In the genomic region with DNA sequence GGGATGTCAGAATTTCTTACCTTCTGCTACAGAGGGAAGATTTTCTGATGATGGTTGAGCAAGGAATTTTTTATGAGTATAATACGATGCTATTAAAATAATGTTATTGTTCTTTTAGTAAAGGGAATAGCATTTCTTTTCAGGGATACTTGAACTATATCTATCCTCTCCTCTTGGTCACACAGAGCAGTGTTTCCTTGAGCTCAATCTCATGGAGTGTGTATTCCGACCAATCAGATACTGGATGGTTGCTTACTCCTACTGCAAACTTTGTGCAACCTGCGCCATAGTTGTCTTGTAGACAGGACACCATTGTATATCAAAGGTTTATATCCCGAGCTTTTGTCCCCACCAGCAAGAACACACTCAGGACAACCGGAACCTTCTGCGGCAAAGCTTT, we compare ENCODE assay signal across 36 mouse cellular contexts. TPM values are rescaled to one million over a fixed set of nuclear protein-coding genes. Genes with fewer than 3 reads are reported as not detected.
DNase-seq lines count a peak whose midpoint lies in the region; ATAC-seq lines count a peak whose summit lies in the region.
"Had no signal": no experiment of that assay in that cellular context is flagged by ENCODE, and none has a peak within 500 bp of the region (broad histone marks: within the 10 kb centered on the region; RNA-seq: fewer than 3 reads in every experiment).

No protein-coding gene starts in this region.

- H3K36me3 ChIP-seq in heart, embryonic 12.5 days, result no peaks in the 10 kb centered on the region
- no peaks in the 10 kb centered on the region for H3K36me3 ChIP-seq in liver, embryonic 11.5 days (ENCODE audit: control insufficient read depth, insufficient read depth, low read length)
- no peaks in the 10 kb centered on the region for H3K36me3 ChIP-seq in liver, embryonic 12.5 days
- no peaks in the 10 kb centered on the region for H3K36me3 ChIP-seq in splenic B cell, adult 2 months (ENCODE audit: control insufficient read depth, insufficient read depth, low read length, poor library complexity, severe bottlenecking)
- H3K36me3 ChIP-seq: forebrain, embryonic 10.5 days; G1E; heart, embryonic 10.5 days; heart, embryonic 15.5 days; hindbrain, embryonic 12.5 days; intestine, embryonic 15.5 days had no signal

- no peak overlapping the region for H3K4me3 ChIP-seq in heart, embryonic 12.5 days
- H3K4me3 ChIP-seq in liver, embryonic 11.5 days (ENCODE audit: low read depth, low read length), result no peak overlapping the region
- no peak overlapping the region for H3K4me3 ChIP-seq in liver, embryonic 12.5 days
- H3K4me3 ChIP-seq: forebrain, embryonic 10.5 days; forebrain, embryonic 13.5 days; gastrocnemius, adult 2 months; heart, embryonic 10.5 days; heart, embryonic 15.5 days; hindbrain, embryonic 12.5 days; intestine, embryonic 15.5 days had no signal

- no peak overlapping the region for H3K27ac ChIP-seq in heart, embryonic 12.5 days (ENCODE audit: poor library complexity, severe bottlenecking)
- H3K27ac ChIP-seq in liver, embryonic 11.5 days (ENCODE audit: low read depth, low read length), result no peak overlapping the region
- H3K27ac ChIP-seq in liver, embryonic 12.5 days, result no peak overlapping the region
- H3K27ac ChIP-seq: forebrain, embryonic 10.5 days; forebrain, embryonic 13.5 days; gastrocnemius, adult 2 months; heart, embryonic 10.5 days; heart, embryonic 15.5 days; hindbrain, embryonic 12.5 days; intestine, embryonic 15.5 days had no signal

- no peaks in the 10 kb centered on the region for H3K27me3 ChIP-seq in heart, embryonic 12.5 days (replicated peaks)
- H3K27me3 ChIP-seq in liver, embryonic 11.5 days (replicated peaks; ENCODE audit: control insufficient read depth, insufficient read depth, low read length), result no peaks in the 10 kb centered on the region
- no peaks in the 10 kb centered on the region for H3K27me3 ChIP-seq in liver, embryonic 12.5 days (replicated peaks)
- H3K27me3 ChIP-seq in splenic B cell, adult 2 months (ENCODE audit: control insufficient read depth, insufficient read depth, low read length, poor library complexity, severe bottlenecking), result no peaks in the 10 kb centered on the region
- H3K27me3 ChIP-seq: CH12.LX; forebrain, embryonic 13.5 days; heart, embryonic 15.5 days; hindbrain, embryonic 12.5 days; intestine, embryonic 15.5 days; Patski had no signal

- intact Hi-C loops in heart, postnatal 10 days (cut with DNase I), result no loop called here

- H3K9me3 ChIP-seq in heart, embryonic 12.5 days (replicated peaks), result peaks cover 8% of the 10 kb centered on the region; the same call in 1 of the 2 replicates
- H3K9me3 ChIP-seq in liver, embryonic 11.5 days (ENCODE audit: control insufficient read depth, low read length), result no peaks in the 10 kb centered on the region
- H3K9me3 ChIP-seq in liver, embryonic 12.5 days (replicated peaks), result peaks cover 4% of the 10 kb centered on the region; the same call in 1 of the 2 replicates
- H3K9me3 ChIP-seq: G1E; heart, embryonic 15.5 days; intestine, embryonic 15.5 days had no signal

- DNase-seq in heart, postnatal 10 days, result no peak
- DNase-seq in liver, embryonic 11.5 days (ENCODE audit: low spot score), result no peak
- peak; percentile 0 for DNase-seq in splenic B cell, adult 2 months (ENCODE audit: low read depth, low spot score)
- DNase-seq: adrenal gland, adult 2 months; adrenal gland, postnatal 14 days; cerebellum, adult 11 months; cerebellum, adult 2 months; cerebellum, adult 9-11 months; cerebellum, postnatal 25 days; gastrocnemius, adult 2 months; gastrocnemius, postnatal 25 days; heart, adult 18-20 months; heart, postnatal 14 days; heart, postnatal 4 days; kidney, adult 11 months had no signal

- H3K4me1 ChIP-seq in heart, embryonic 12.5 days (replicated peaks), result no peaks in the 10 kb centered on the region
- H3K4me1 ChIP-seq in liver, embryonic 11.5 days (replicated peaks; ENCODE audit: control insufficient read depth, insufficient read depth, low read length), result no peaks in the 10 kb centered on the region
- no peaks in the 10 kb centered on the region for H3K4me1 ChIP-seq in liver, embryonic 12.5 days
- H3K4me1 ChIP-seq: forebrain, embryonic 10.5 days; forebrain, embryonic 13.5 days; heart, embryonic 10.5 days; heart, embryonic 15.5 days; hindbrain, embryonic 12.5 days; intestine, embryonic 15.5 days had no signal

- 64% methylated on average over 6 of the region's 6 CpGs for WGBS in heart, embryonic 12.5 days
- 75% methylated on average over 6 of the region's 6 CpGs for WGBS in liver, embryonic 11.5 days
- 56% methylated on average over 6 of the region's 6 CpGs for WGBS in liver, embryonic 12.5 days (ENCODE audit: insufficient replicate concordance)

- ATAC-seq in heart, embryonic 12.5 days (ENCODE audit: insufficient number of reproducible peaks, low FRiP score), result 0 out of 2 replicates have a peak, but pooled peaks have one; percentile 48
- ATAC-seq in liver, embryonic 11.5 days (replicated peaks; ENCODE audit: low FRiP score), result peak; percentile 36
- no peak for ATAC-seq in liver, embryonic 12.5 days
- 0 out of 2 replicates have a peak, but pooled peaks have one; percentile 35 for ATAC-seq in monocyte, adult 5-6 weeks (replicated peaks; ENCODE audit: insufficient number of reproducible peaks, low FRiP score, low TSS enrichment, poor library complexity, severe bottlenecking)
- no peak for ATAC-seq in frontal cortex, adult (ENCODE audit: low TSS enrichment)
- ATAC-seq: forebrain, embryonic 13.5 days; forebrain, embryonic 16.5 days; hindbrain, embryonic 16.5 days; intestine, embryonic 15.5 days; Patski had no signal

- no peak overlapping the region for H3K4me2 ChIP-seq in heart, embryonic 12.5 days
- H3K4me2 ChIP-seq in liver, embryonic 11.5 days, result no peak overlapping the region
- H3K4me2 ChIP-seq in liver, embryonic 12.5 days, result no peak overlapping the region
- H3K4me2 ChIP-seq: forebrain, embryonic 13.5 days; heart, embryonic 15.5 days; hindbrain, embryonic 12.5 days; intestine, embryonic 15.5 days had no signal

- no peak overlapping the region for H3K9ac ChIP-seq in heart, embryonic 12.5 days
- no peak overlapping the region for H3K9ac ChIP-seq in liver, embryonic 11.5 days (ENCODE audit: low read depth, low read length)
- H3K9ac ChIP-seq in liver, embryonic 12.5 days, result no peak overlapping the region
- H3K9ac ChIP-seq: forebrain, embryonic 13.5 days; heart, embryonic 15.5 days; hindbrain, embryonic 12.5 days; intestine, embryonic 15.5 days had no signal

RNA-seq across cellular contexts. Expression of a gene that starts 12.9 kb away (rescaled TPM):
- polyA plus RNA-seq in heart, embryonic 12.5 days (2016; fragmentation: Nextera tagmentation; extraction: Ambion mirVana), result not detected in 2 replicates
- not detected for total RNA-seq in heart, postnatal 10 days (2021)
- not detected in 2 replicates for polyA plus RNA-seq in liver, embryonic 11.5 days (2014; fragmentation: Nextera tagmentation; extraction: Ambion mirVana)
- polyA plus RNA-seq in liver, embryonic 12.5 days (2016; fragmentation: Nextera tagmentation; extraction: Ambion mirVana), result not detected in 2 replicates
- not detected in 3 replicates for total RNA-seq in monocyte, adult 5-6 weeks (2017)
- total RNA-seq: adrenal gland, adult 2 months; adrenal gland, postnatal 14 days; adrenal gland, postnatal 4 days; CH12.LX; common myeloid progenitor, adult 5-6 weeks; gastrocnemius, adult 2 months; gastrocnemius, postnatal 25 days; heart, adult 18-20 months; heart, postnatal 14 days; heart, postnatal 4 days had no signal
- polyA plus RNA-seq: adrenal gland, adult 2 months; C2C12; cerebellum, adult 2 months; embryonic facial prominence, embryonic 14.5 days; forebrain, embryonic 10.5 days; forebrain, embryonic 13.5 days; forebrain, embryonic 16.5 days; frontal cortex, adult 2 months; G1E; gonadal fat pad, adult 2 months; heart, embryonic 10.5 days; heart, embryonic 15.5 days; hindbrain, embryonic 12.5 days; hindbrain, embryonic 16.5 days; intestine, embryonic 15.5 days; Patski had no signal

RNA-seq across cellular contexts. Expression of a gene that starts 18.3 kb away (rescaled TPM):
- not detected in 2 replicates for polyA plus RNA-seq in heart, embryonic 12.5 days (2016; fragmentation: Nextera tagmentation; extraction: Ambion mirVana)
- not detected for total RNA-seq in heart, postnatal 10 days (2021)
- not detected in 2 replicates for polyA plus RNA-seq in liver, embryonic 11.5 days (2014; fragmentation: Nextera tagmentation; extraction: Ambion mirVana)
- polyA plus RNA-seq in liver, embryonic 12.5 days (2016; fragmentation: Nextera tagmentation; extraction: Ambion mirVana), result not detected in 2 replicates
- total RNA-seq in monocyte, adult 5-6 weeks (2017), result not detected in 3 replicates
- total RNA-seq: adrenal gland, adult 2 months; adrenal gland, postnatal 14 days; adrenal gland, postnatal 4 days; CH12.LX; common myeloid progenitor, adult 5-6 weeks; gastrocnemius, adult 2 months; gastrocnemius, postnatal 25 days; heart, adult 18-20 months; heart, postnatal 14 days; heart, postnatal 4 days had no signal
- polyA plus RNA-seq: adrenal gland, adult 2 months; C2C12; cerebellum, adult 2 months; embryonic facial prominence, embryonic 14.5 days; forebrain, embryonic 10.5 days; forebrain, embryonic 13.5 days; forebrain, embryonic 16.5 days; frontal cortex, adult 2 months; G1E; gonadal fat pad, adult 2 months; heart, embryonic 10.5 days; heart, embryonic 15.5 days; hindbrain, embryonic 12.5 days; hindbrain, embryonic 16.5 days; intestine, embryonic 15.5 days had no signal

RNA-seq across cellular contexts. Expression of a gene that starts 53.7 kb away (rescaled TPM):
- polyA plus RNA-seq in heart, embryonic 12.5 days (2016; fragmentation: Nextera tagmentation; extraction: Ambion mirVana), result not detected in 2 replicates
- total RNA-seq in heart, postnatal 10 days (2021), result not detected
- not detected in 2 replicates for polyA plus RNA-seq in liver, embryonic 11.5 days (2014; fragmentation: Nextera tagmentation; extraction: Ambion mirVana)
- polyA plus RNA-seq in liver, embryonic 12.5 days (2016; fragmentation: Nextera tagmentation; extraction: Ambion mirVana), result not detected in 2 replicates
- total RNA-seq in monocyte, adult 5-6 weeks (2017), result not detected in 3 replicates
- total RNA-seq: adrenal gland, adult 2 months; adrenal gland, postnatal 14 days; adrenal gland, postnatal 4 days; CH12.LX; common myeloid progenitor, adult 5-6 weeks; gastrocnemius, adult 2 months; gastrocnemius, postnatal 25 days; heart, adult 18-20 months; heart, postnatal 14 days; heart, postnatal 4 days had no signal
- polyA plus RNA-seq: adrenal gland, adult 2 months; C2C12; cerebellum, adult 2 months; embryonic facial prominence, embryonic 14.5 days; forebrain, embryonic 10.5 days; forebrain, embryonic 13.5 days; forebrain, embryonic 16.5 days; frontal cortex, adult 2 months; G1E; gonadal fat pad, adult 2 months; heart, embryonic 10.5 days; heart, embryonic 15.5 days; hindbrain, embryonic 12.5 days; hindbrain, embryonic 16.5 days; intestine, embryonic 15.5 days; Patski had no signal

Comparison
In these comparisons a context has a peak if more than half of its experiments do, and no peak if none do; other contexts are left out.
1. ATAC-seq: peak in heart, embryonic 12.5 days (single experiment), liver, embryonic 11.5 days (single experiment) and monocyte, adult 5-6 weeks (single experiment); none in liver, embryonic 12.5 days (single experiment) and frontal cortex, adult (single experiment).